Comparison of ENCODE assay signal across 28 mouse cellular contexts in the genomic region with DNA sequence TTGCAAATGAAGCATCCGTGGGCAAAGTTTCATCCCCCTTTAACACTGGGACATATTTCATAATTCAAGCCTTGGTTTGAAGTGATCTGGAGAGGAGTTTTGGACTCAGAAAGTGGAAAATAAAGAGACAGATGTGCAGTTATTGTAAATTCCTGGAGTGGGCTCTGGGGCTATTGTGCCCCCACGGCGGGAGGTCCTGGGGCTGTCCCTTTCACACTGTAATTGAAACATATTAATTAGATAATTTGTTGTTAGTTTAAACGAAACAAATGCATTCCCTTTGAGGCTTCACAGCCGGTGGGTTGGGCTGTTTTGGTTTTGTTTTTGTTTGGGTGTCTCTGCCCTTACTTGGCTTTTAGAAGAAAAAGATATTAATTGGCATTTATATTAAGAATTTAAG. TPM values are rescaled to one million over a fixed set of nuclear protein-coding genes. Genes with fewer than 3 reads are reported as not detected.
DNase-seq lines count a peak whose midpoint lies in the region; ATAC-seq and TF ChIP-seq lines count a peak whose summit lies in the region.
"Had no signal": no experiment of that assay in that cellular context is flagged by ENCODE, and none has a peak within 500 bp of the region (broad histone marks: within the 10 kb centered on the region; RNA-seq: fewer than 3 reads in every experiment).

No protein-coding gene starts in this region.

- ATAC-seq in hindbrain, embryonic 12.5 days (ENCODE audit: low FRiP score) = peak; percentile 51; the same call in 1 of the 2 replicates
- no peak for ATAC-seq in hindbrain, postnatal 0 days
- ATAC-seq in midbrain, embryonic 13.5 days = no peak
- no peak for ATAC-seq in CD4-positive, CD25-positive, alpha-beta regulatory T cell, adult 4 months
- ATAC-seq: lung, postnatal 0 days had no signal

- H3K9ac ChIP-seq in hindbrain, embryonic 12.5 days = no peak overlapping the region
- no peak overlapping the region for H3K9ac ChIP-seq in hindbrain, postnatal 0 days (replicated peaks; ENCODE audit: low read length)
- no peak overlapping the region for H3K9ac ChIP-seq in midbrain, embryonic 13.5 days (replicated peaks)
- H3K9ac ChIP-seq: limb, embryonic 15.5 days; liver, embryonic 15.5 days had no signal

- no peak for TF ChIP-seq CTCF in hindbrain, postnatal 0 days (IDR thresholded peaks at IDR 0.05; ENCODE audit: low read depth)

- no peaks in the 10 kb centered on the region for H3K9me3 ChIP-seq in hindbrain, embryonic 12.5 days (replicated peaks)
- no peaks in the 10 kb centered on the region for H3K9me3 ChIP-seq in hindbrain, postnatal 0 days (ENCODE audit: low read length)
- no peaks in the 10 kb centered on the region for H3K9me3 ChIP-seq in midbrain, embryonic 13.5 days
- H3K9me3 ChIP-seq: heart, embryonic 10.5 days; limb, embryonic 15.5 days; liver, embryonic 15.5 days had no signal

- H3K27me3 ChIP-seq in hindbrain, embryonic 12.5 days = peaks cover 49% of the 10 kb centered on the region
- H3K27me3 ChIP-seq in hindbrain, postnatal 0 days (ENCODE audit: insufficient read depth, low read length) = peaks cover 55% of the 10 kb centered on the region
- H3K27me3 ChIP-seq in midbrain, embryonic 13.5 days = peaks cover 55% of the 10 kb centered on the region

- H3K4me1 ChIP-seq in hindbrain, embryonic 12.5 days = peaks cover 29% of the 10 kb centered on the region
- no peaks in the 10 kb centered on the region for H3K4me1 ChIP-seq in hindbrain, postnatal 0 days (ENCODE audit: insufficient read depth, low read length)
- peaks cover 52% of the 10 kb centered on the region for H3K4me1 ChIP-seq in midbrain, embryonic 13.5 days (replicated peaks)

- no peaks in the 10 kb centered on the region for H3K36me3 ChIP-seq in hindbrain, embryonic 12.5 days
- no peaks in the 10 kb centered on the region for H3K36me3 ChIP-seq in hindbrain, postnatal 0 days (ENCODE audit: insufficient read depth, low read length)
- no peaks in the 10 kb centered on the region for H3K36me3 ChIP-seq in midbrain, embryonic 13.5 days
- H3K36me3 ChIP-seq: heart, embryonic 10.5 days; limb, embryonic 15.5 days; liver, embryonic 15.5 days had no signal

- 5% methylated on average over 5 of the region's 5 CpGs for WGBS in hindbrain, embryonic 12.5 days
- 5% methylated on average over 5 of the region's 5 CpGs for WGBS in hindbrain, postnatal 0 days
- 2% methylated on average over 5 of the region's 5 CpGs for WGBS in midbrain, embryonic 13.5 days

- no peak overlapping the region for H3K4me2 ChIP-seq in hindbrain, embryonic 12.5 days (replicated peaks)
- H3K4me2 ChIP-seq in hindbrain, postnatal 0 days (ENCODE audit: low read depth, low read length) = no peak overlapping the region
- H3K4me2 ChIP-seq in midbrain, embryonic 13.5 days (replicated peaks) = peak overlapping the region; percentile 39
- H3K4me2 ChIP-seq: limb, embryonic 15.5 days; liver, embryonic 15.5 days had no signal

- no peak overlapping the region for H3K4me3 ChIP-seq in hindbrain, embryonic 12.5 days
- no peak overlapping the region for H3K4me3 ChIP-seq in hindbrain, postnatal 0 days (ENCODE audit: low read length)
- no peak overlapping the region for H3K4me3 ChIP-seq in midbrain, embryonic 13.5 days (replicated peaks)
- H3K4me3 ChIP-seq: heart, embryonic 10.5 days; layer of hippocampus, adult 2 months; limb, embryonic 15.5 days; liver, embryonic 15.5 days had no signal

- no peak overlapping the region for H3K27ac ChIP-seq in hindbrain, embryonic 12.5 days
- H3K27ac ChIP-seq in hindbrain, postnatal 0 days = no peak overlapping the region
- H3K27ac ChIP-seq in midbrain, embryonic 13.5 days = no peak overlapping the region
- H3K27ac ChIP-seq: heart, embryonic 10.5 days; layer of hippocampus, adult 2 months; limb, embryonic 15.5 days; liver, embryonic 15.5 days had no signal

- DNase-seq in embryo, embryonic 9.5 days (ENCODE audit: extremely low spot score) = peak; percentile 29
- no peak for DNase-seq in embryo, embryonic 10 days (ENCODE audit: low spot score)
- no peak for DNase-seq in hindbrain, postnatal 0 days (ENCODE audit: low spot score)
- peak; percentile 24 for DNase-seq in retina, embryonic 14.5 days (ENCODE audit: low spot score)
- DNase-seq in spleen, postnatal 14 days (ENCODE audit: low spot score in 2 of 2) = no peak
- DNase-seq: adrenal gland, postnatal 25 days; cerebellum, adult 11 months; kidney, adult 18-20 months; kidney, postnatal 10 days; layer of hippocampus, postnatal 36 days; right cerebral cortex, postnatal 4 days; thymus, postnatal 4 days had no signal

RNA-seq across cellular contexts. Expression of a gene that starts 6.0 kb away (rescaled TPM):
- 5.5 and 7.5 TPM in 2 replicates for polyA plus RNA-seq in hindbrain, embryonic 12.5 days (2016; fragmentation: Nextera tagmentation; extraction: Ambion mirVana)
- total RNA-seq in hindbrain, postnatal 0 days (2014; rRNA removed) = 10.0 and 11.4 TPM in 2 replicates
- polyA plus RNA-seq in hindbrain, postnatal 0 days (2015; fragmentation: Nextera tagmentation; extraction: Ambion mirVana) = 5.5 and 5.7 TPM in 2 replicates
- 14.2 and 20.6 TPM in 2 replicates for polyA plus RNA-seq in midbrain, embryonic 13.5 days (2015; fragmentation: Nextera tagmentation; extraction: Ambion mirVana)
- not detected for polyA plus RNA-seq in CD4-positive, CD25-positive, alpha-beta regulatory T cell, adult 4 months (2017; shearing (Covaris generic))
- total RNA-seq: adrenal gland, postnatal 25 days; gastrocnemius, adult 18-20 months; gastrocnemius, postnatal 4 days; layer of hippocampus, adult 2 months; layer of hippocampus, postnatal 36 days; left cerebral cortex, postnatal 36 days; MEL; monocyte, adult 5-6 weeks; neutrophil, adult 5-6 weeks had no signal
- polyA plus RNA-seq: heart, embryonic 10.5 days; heart, postnatal 0 days; limb, embryonic 15.5 days; liver, embryonic 15.5 days; lung, postnatal 0 days; testis, adult 2 months had no signal

Comparison
In these comparisons a context has a peak if more than half of its experiments do, and no peak if none do; other contexts are left out.
1. DNase-seq: peak in embryo, embryonic 9.5 days (single experiment) and retina, embryonic 14.5 days (single experiment); none in embryo, embryonic 10 days (single experiment), hindbrain, postnatal 0 days (single experiment) and spleen, postnatal 14 days (0 of 2).